Mouse (Mus musculus) leukemia stem cell, adult 10-12 weeks (primary cell): Measurements from ENCODE around the gene Gsk3b. TPM values are rescaled to one million over a fixed set of nuclear protein-coding genes. Genes with fewer than 3 reads are reported as not detected.

ENCODE experiments used
- polyA plus RNA-seq: library from polyadenylated mRNA; stranded (reverse); fragments of >175 nt; gene quantifications from 2 replicates; pipeline ENCODE4 v1.2.3, GENCODE M21; 2012; ENCODE audit warnings: low replicate concordance

The Gsk3b gene
- polyA plus RNA-seq: 16.0 and 23.8 TPM in 2 replicates

GRCm38 (mm10) chr16:38088629-38089446 lies at the start of gene Gsk3b:
Gene Gsk3b (plus strand): TSS chr16:38089001.

GRCm38 (mm10) chr16:38294685-38295348 lies 206.0 kb downstream of the Gsk3b start, which contains the start of gene Nr1i2:
Gene Nr1i2 (minus strand): TSS chr16:38294824.

Other genes starting within 250 kb of the Gsk3b start
- gene Gm36028, start 227.9 kb upstream of the Gsk3b start, polyA plus RNA-seq: not detected in 2 replicates
- 2.9 and 3.7 TPM in 2 replicates for gene Lrrc58, start 220.6 kb upstream of the Gsk3b start, polyA plus RNA-seq
- gene Gpr156, start 172.5 kb upstream of the Gsk3b start, polyA plus RNA-seq: 0.05 and 0.06 TPM in 2 replicates
- not detected in 2 replicates for gene Nr1i2, start 205.8 kb downstream of the Gsk3b start, polyA plus RNA-seq